Mouse (Mus musculus) WW6 (cell line): ENCODE measurements around the gene Cd163.
"Not testable (repeated sequence)": the region's sequence is repeated elsewhere in the genome, so short reads cannot be mapped to it uniquely, and the experiment has no call there.

Experiments used
- DNase-seq: peaks from one replicate; pipeline ENCODE4 v3.0.0-alpha.2; 2013; ENCODE audit warnings: low read depth, low spot score

Cd163 gene

GRCm38 (mm10) chr6:124304356-124304755 is at the start of gene Cd163:
Gene Cd163, plus strand, starts transcription at chr6:124304656.
- DNase-seq, result no peak

- no peak for DNase-seq
These were observed 48.6 kb upstream of the Cd163 start for GRCm38 (mm10) chr6:124255721-124256470.

GRCm38 (mm10) chr6:124260198-124260931 is 44.1 kb upstream of the Cd163 start:
- DNase-seq, result peak; percentile 58

DNA sequence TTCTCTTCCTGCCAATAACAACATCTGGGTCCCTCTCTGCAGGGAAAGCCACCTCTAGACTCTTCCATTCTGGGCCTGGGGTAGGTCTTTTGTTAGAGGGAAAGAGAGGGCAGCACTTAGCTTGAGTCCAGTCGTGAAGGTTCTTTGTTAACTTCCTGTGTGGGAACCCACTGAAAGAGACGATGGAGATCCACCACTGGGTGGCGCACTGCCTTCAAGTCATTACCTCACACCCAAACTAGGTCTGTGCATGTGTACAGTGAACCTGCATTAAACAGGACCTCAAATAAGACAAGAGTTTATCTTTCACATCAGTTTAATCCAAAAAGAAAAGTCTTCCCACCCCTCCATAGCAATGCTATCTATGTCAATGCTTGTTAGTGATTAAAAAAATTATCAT is 41.8 kb upstream of the Cd163 start:
- peak; percentile 60 for DNase-seq

GRCm38 (mm10) chr6:124273231-124273880 is 31.1 kb upstream of the Cd163 start:
- DNase-seq, result no peak

GRCm38 (mm10) chr6:124277641-124278040 is 26.8 kb upstream of the Cd163 start:
- no peak for DNase-seq

GRCm38 (mm10) chr6:124278291-124278690 is 26.2 kb upstream of the Cd163 start:
- no peak for DNase-seq

GRCm38 (mm10) chr6:124282731-124283130 is 21.7 kb upstream of the Cd163 start:
- no peak for DNase-seq

GRCm38 (mm10) chr6:124297378-124297777 is 7.1 kb upstream of the Cd163 start:
- DNase-seq, result not testable (repeated sequence)

DNA sequence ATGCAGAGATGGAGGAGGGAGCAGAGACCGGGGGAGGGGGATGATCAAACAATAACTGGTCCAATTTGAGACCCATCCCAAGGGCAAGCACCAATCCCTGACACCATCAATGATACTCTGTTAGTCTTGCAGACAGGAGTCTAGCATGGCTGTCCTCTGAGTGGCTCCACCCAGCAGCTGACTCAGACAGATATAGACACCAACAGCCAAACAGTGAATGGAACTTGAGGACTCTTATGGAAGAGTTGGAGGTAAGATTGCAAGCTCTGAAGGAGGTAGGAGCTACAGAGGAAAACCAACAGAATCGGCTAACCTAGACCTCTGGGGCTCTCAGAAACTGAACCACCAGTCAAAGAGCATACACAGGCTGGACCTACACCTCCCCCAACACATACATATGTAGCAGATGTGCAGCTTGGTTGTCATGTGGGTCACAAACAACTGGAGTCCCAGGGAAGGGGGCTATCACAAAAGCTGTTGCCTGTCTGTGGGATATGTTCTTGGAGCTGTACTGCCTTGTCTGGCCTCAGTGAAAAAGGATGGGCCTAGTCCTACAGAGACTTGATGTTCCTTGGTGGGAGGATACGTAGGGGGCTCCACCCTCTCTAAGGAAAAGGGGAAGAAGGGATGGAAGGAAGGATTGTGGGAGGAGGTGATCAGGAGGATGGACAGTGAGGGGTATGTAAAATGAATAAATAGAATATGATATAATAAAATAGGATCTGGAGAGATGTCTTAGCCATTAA is 2.8 kb upstream of the Cd163 start:
- DNase-seq, result no peak

GRCm38 (mm10) chr6:124308935-124309334 is 4.5 kb downstream of the Cd163 start:
- DNase-seq, result no peak

GRCm38 (mm10) chr6:124312292-124312691 is 7.8 kb downstream of the Cd163 start:
- no peak for DNase-seq

GRCm38 (mm10) chr6:124320371-124320770 is 15.9 kb downstream of the Cd163 start:
- DNase-seq, result no peak

DNA sequence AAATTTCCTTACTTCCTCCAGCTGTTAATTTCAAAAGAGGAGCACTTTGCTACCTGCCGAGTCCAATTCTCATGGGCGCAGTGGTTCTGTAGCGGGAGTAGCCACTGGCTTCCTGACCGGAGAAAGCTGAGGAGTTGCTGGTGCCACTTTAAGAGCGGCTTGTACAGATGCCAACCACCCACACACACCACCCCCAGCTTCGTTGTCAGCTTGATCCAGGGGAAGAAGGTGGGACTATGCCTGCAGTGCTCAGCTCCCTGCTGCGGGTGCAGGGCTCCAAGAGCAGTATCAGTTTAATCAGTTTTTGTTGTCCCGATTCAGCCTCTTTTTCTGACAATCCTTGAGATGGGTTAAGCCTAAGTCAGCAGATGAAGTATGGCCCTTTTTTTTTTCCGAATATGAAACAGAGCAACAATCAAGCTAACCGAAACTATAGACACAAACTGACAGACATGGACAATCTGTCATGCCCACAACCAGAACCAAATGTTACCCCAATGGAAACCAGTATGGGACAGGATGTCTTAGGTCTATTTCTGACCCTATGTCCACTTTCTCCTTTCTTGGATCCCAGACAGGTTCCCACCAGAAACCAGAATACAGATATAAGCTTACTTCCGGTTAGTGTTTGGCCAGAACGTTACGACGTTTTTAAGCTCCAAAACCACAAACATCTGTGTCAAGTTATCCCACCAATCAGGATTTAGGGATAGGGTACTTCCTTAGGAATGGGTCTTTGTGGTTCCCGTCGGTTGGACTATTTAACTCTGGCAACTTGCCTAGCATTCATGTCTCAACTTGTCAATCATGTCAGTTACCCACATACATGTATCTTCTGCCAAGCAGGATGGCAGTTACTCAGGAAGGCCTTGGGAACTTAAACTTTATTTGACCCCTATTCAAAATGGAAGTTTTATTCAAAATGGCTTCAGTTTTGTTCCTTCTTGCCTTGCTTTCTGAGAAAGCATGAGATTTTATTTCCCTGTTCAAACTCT is 17.3 kb downstream of the Cd163 start:
- no peak for DNase-seq

DNA sequence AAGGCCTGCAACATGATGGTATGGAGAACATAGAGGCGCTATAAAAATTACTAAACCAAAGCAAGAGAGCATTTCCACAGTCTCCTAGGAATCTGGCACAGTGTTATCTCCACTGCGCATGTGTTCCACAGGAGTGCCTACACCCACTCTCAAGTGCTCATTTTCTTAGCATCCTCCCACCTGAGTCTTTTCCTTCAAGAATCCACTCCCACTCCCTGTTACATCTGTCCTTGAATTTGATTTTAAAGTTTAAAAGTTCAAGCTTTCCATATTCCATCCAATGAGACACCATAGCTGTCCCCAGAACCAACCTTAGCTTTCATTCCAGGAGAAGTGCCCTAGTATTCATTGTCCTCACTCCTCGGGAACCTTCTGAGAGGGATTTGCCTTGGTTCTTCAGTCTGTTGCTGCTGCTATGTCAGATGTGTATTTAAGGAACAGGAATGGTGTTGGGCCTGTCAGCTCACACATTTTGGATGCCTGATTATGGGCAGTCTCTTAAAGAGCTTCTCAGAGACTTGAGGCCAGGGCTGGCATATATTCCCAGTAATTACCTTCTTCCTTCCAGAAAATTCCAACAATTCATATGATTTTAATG is 24.0 kb downstream of the Cd163 start:
- no peak for DNase-seq

- no peak for DNase-seq
These were observed 25.2 kb downstream of the Cd163 start for GRCm38 (mm10) chr6:124329622-124330021.

DNA sequence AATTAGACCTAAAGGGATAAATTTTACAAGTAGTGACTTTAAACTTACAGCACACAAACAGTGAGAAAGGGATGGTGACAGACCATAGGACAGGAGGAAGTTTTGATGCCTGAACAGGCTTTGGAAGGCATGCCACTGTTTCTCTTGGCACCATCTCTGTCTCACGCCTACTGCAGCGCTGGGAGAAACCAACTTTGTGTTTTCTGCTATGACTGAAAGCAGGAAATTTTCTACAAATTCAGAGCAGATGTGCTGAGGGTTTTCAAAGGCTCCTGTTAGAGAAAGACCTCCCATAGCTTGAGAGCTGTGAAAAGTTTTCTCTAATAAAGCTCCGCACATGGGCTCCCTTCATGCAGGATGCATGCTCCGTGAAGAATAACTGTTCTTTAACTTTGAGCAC is 40.6 kb downstream of the Cd163 start:
- DNase-seq, result no peak

- no peak for DNase-seq
These were observed 42.2 kb downstream of the Cd163 start for GRCm38 (mm10) chr6:124346613-124347012.

GRCm38 (mm10) chr6:124353246-124353645 is 48.8 kb downstream of the Cd163 start:
- no peak for DNase-seq

- no peak for DNase-seq
These were observed 54.5 kb downstream of the Cd163 start for GRCm38 (mm10) chr6:124358953-124359352.
